Mouse (Mus musculus) adrenal gland, adult 10 weeks (tissue): ENCODE results near the gene Ccdc146. TPM values are rescaled to one million over a fixed set of nuclear protein-coding genes. Genes with fewer than 3 reads are reported as not detected.

Experiments
- polyA plus RNA-seq: library from polyadenylated mRNA; stranded (reverse); fragments of 350-450 nt; fragmentation: Illumina TruSeq; extraction: RNeasy Lipid Tissue Mini Kit (QIAGEN cat#74804); gene quantifications from one replicate; pipeline ENCODE4 v1.2.3, GENCODE M21; 2014; ENCODE audit warnings: low read depth, low replicate concordance

Ccdc146 gene
- not detected for polyA plus RNA-seq

GRCm38 (mm10) chr5:21424614-21425602 is at the start of gene Ccdc146, which contains the start of gene Fam185a:
Ccdc146 (minus strand) TSS chr5:21424677.
Fam185a (plus strand) TSS chr5:21424958.

GRCm38 (mm10) chr5:21372493-21373179 is 51.8 kb downstream of the Ccdc146 start, which contains the start of gene Fgl2:
Fgl2 (plus strand) TSS chr5:21372642.

Other genes with a start within 250 kb of the Ccdc146 start
- gene Gsap, start 238.4 kb downstream of the Ccdc146 start, polyA plus RNA-seq = 6.8 TPM
- 37.4 TPM for gene Fgl2, start 52.0 kb downstream of the Ccdc146 start, polyA plus RNA-seq
- gene Fam185a, start 281 bp upstream of the Ccdc146 start, polyA plus RNA-seq = 29.2 TPM
- gene Lrrc17, start 118.9 kb upstream of the Ccdc146 start, polyA plus RNA-seq = 3.0 TPM
- not detected for gene Fbxl13, start 221.0 kb upstream of the Ccdc146 start, polyA plus RNA-seq
- gene Armc10, start 221.1 kb upstream of the Ccdc146 start, polyA plus RNA-seq = 54.8 TPM